Mouse (Mus musculus): ENCODE data around the gene Fbxl14.

DNA sequence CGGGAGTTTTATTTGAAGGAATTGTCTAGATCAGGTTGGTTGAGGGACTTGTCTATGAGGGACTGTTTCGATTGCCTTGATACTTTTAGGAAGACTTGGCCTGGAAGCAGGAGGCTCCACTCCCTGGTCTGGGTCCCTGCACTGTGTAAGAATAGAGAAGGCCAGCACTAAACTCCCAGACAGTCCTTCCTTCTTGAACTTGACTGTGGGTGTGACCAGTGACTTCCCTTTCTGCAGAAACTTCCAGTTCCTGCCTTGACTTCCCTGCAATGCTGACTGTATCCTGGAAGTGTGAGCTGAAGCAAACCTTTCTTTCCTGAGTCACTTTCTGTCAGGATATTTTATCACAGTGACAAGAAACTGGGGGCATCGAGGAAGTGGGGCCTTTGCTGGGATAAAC lies 8.7 kb upstream of the Fbxl14 start:
- no peak for TF ChIP-seq POLR2A (IDR thresholded peaks at IDR 0.05; ENCODE audit: borderline replicate concordance, extremely low read depth, low read depth, low read length)
- no peak for TF ChIP-seq CTCF (IDR thresholded peaks at IDR 0.05; ENCODE audit: insufficient read depth, low read length)

Data from lung, adult 2 months (tissue).